Mouse (Mus musculus) neural tube, embryonic 12.5 days (tissue): ENCODE data around the gene Coro1a. TPM values are rescaled to one million over a fixed set of nuclear protein-coding genes. Genes with fewer than 3 reads are reported as not detected.

ENCODE experiments used
- polyA plus RNA-seq: library from polyadenylated mRNA; unstranded; fragments of >200 nt; fragmentation: Nextera tagmentation; extraction: Ambion mirVana; gene quantifications from 2 replicates; pipeline ENCODE4 v1.2.1, GENCODE M21; 2016

Gene Coro1a
- polyA plus RNA-seq, 1 experiment from 2014 or later, result 70.5 TPM

Other genes starting within 250 kb of the Coro1a start
- 10.2 and 16.5 TPM in 2 replicates for gene Atp2a1, start 244.7 kb downstream of the Coro1a start, polyA plus RNA-seq
- 60.5 and 62.9 TPM in 2 replicates for gene Sh2b1, start 232.4 kb downstream of the Coro1a start, polyA plus RNA-seq
- gene Tufm, start 220.4 kb downstream of the Coro1a start, polyA plus RNA-seq, result 121 and 136 TPM in 2 replicates
- 74.7 and 81.0 TPM in 2 replicates for gene Atxn2l, start 204.3 kb downstream of the Coro1a start, polyA plus RNA-seq
- gene Eif3c, start 141.4 kb downstream of the Coro1a start, polyA plus RNA-seq, result 207 and 208 TPM in 2 replicates
- 0.27 and 0.40 TPM in 2 replicates for gene Apobr, start 122.8 kb downstream of the Coro1a start, polyA plus RNA-seq
- gene Cln3, start 122.0 kb downstream of the Coro1a start, polyA plus RNA-seq, result 26.1 and 28.2 TPM in 2 replicates
- not detected in 2 replicates for gene Il27, start 112.8 kb downstream of the Coro1a start, polyA plus RNA-seq
- gene Nupr1, start 76.9 kb downstream of the Coro1a start, polyA plus RNA-seq, result 2.9 and 4.5 TPM in 2 replicates
- 40.0 and 53.2 TPM in 2 replicates for gene Sgf29, start 58.5 kb downstream of the Coro1a start, polyA plus RNA-seq
- gene Sult1a1, start 31.4 kb downstream of the Coro1a start, polyA plus RNA-seq, result 0.54 and 0.79 TPM in 2 replicates
- 160 and 164 TPM in 2 replicates for gene Bola2, start 12.4 kb downstream of the Coro1a start, polyA plus RNA-seq
- gene Slx1b, start 12.0 kb downstream of the Coro1a start, polyA plus RNA-seq, result 17.9 and 19.0 TPM in 2 replicates
- gene Mapk3, start 51.8 kb upstream of the Coro1a start, polyA plus RNA-seq, result 79.0 and 79.6 TPM in 2 replicates
- gene Gdpd3, start 58.5 kb upstream of the Coro1a start, polyA plus RNA-seq, result 1.3 and 2.0 TPM in 2 replicates
- gene Ypel3, start 69.2 kb upstream of the Coro1a start, polyA plus RNA-seq, result 160 and 169 TPM in 2 replicates
- gene Tbx6, start 73.7 kb upstream of the Coro1a start, polyA plus RNA-seq, result 0.68 and 0.72 TPM in 2 replicates
- gene Ppp4c, start 84.7 kb upstream of the Coro1a start, polyA plus RNA-seq, result 293 and 310 TPM in 2 replicates
- 21.4 and 25.8 TPM in 2 replicates for gene Fam57b, start 89.9 kb upstream of the Coro1a start, polyA plus RNA-seq
- not detected in 2 replicates for gene 4930451I11Rik, start 123.9 kb upstream of the Coro1a start, polyA plus RNA-seq
- 6.2 and 9.1 TPM in 2 replicates for gene Doc2a, start 139.6 kb upstream of the Coro1a start, polyA plus RNA-seq
- gene Hirip3, start 154.2 kb upstream of the Coro1a start, polyA plus RNA-seq, result 29.1 and 33.5 TPM in 2 replicates
- 86.4 and 88.0 TPM in 2 replicates for gene Ino80e, start 154.6 kb upstream of the Coro1a start, polyA plus RNA-seq
- gene Taok2, start 176.9 kb upstream of the Coro1a start, polyA plus RNA-seq, result 57.5 and 59.1 TPM in 2 replicates
- gene Tmem219, start 215.1 kb upstream of the Coro1a start, polyA plus RNA-seq, result 21.7 and 22.0 TPM in 2 replicates
- 62.1 and 62.8 TPM in 2 replicates for gene Kctd13, start 221.1 kb upstream of the Coro1a start, polyA plus RNA-seq
- gene Asphd1, start 241.8 kb upstream of the Coro1a start, polyA plus RNA-seq, result 2.5 and 2.8 TPM in 2 replicates
- gene Sez6l2, start 242.8 kb upstream of the Coro1a start, polyA plus RNA-seq, result 17.7 and 20.0 TPM in 2 replicates